Comparison of ENCODE assay signal across 8 mouse cellular contexts in the genomic region with DNA sequence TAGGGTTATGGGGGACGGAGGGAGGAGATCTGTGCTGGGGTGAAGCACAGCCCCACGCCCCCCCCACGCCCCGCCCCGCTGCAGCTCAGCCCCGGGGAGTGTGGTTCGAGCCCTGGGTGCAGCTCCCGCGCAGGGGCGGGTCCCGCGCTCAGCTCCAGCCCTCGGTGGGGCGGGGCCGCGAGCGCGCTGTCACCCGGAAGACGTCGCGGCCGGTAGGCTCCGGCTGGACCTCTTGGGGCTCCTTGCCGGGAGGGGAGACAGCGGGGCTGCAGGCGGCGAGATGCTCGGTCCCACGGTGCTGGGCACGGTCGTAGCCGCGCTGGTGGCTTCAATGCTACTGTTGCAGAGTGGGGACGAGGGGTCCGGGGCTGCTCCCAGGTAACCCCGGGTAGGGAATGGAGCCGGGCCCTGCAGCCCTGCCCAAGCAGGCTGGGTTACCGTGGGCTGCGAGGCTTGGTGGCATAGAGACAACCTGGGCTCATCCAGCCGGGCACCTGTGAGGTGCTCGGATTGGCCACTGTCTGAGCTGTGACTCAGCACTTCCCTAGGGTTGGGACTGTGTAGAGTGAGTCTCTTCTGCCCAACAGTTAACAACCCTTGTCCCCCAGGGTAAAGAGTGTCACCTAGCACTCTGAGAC. TPM values are rescaled to one million over a fixed set of nuclear protein-coding genes. Genes with fewer than 3 reads are reported as not detected.
DNase-seq lines count a peak whose midpoint lies in the region; ATAC-seq lines count a peak whose summit lies in the region.

Gene Htatip2, plus strand, starts transcription at position 182 of the 638 bp plus-strand sequence.

- 1% methylated on average over 41 of the region's 42 CpGs for WGBS in heart, embryonic 16.5 days
- under 1% methylated on average over 41 of the region's 42 CpGs for WGBS in lung, embryonic 15.5 days

- peak within 1 kb of the TSS; percentile 58 for H3K4me3 ChIP-seq in heart, embryonic 16.5 days (ENCODE audit: low read length)
- peak within 1 kb of the TSS; percentile 59 for H3K4me3 ChIP-seq in lung, embryonic 15.5 days

- no peaks in the 10 kb centered on the region for H3K36me3 ChIP-seq in heart, embryonic 16.5 days (ENCODE audit: control insufficient read depth, insufficient read depth)
- no peaks in the 10 kb centered on the region for H3K36me3 ChIP-seq in lung, embryonic 15.5 days

- peaks cover 6% of the 10 kb centered on the region; the same call in 1 of the 2 replicates for H3K27me3 ChIP-seq in heart, embryonic 16.5 days (ENCODE audit: control insufficient read depth, insufficient read depth, low read length)
- H3K27me3 ChIP-seq in lung, embryonic 15.5 days = no peaks in the 10 kb centered on the region

- peak within 1 kb of the TSS; percentile 69 for H3K4me2 ChIP-seq in heart, embryonic 16.5 days (ENCODE audit: low read depth, low read length)
- peak within 1 kb of the TSS; percentile 86 for H3K4me2 ChIP-seq in lung, embryonic 15.5 days

- peak; percentile 73 to 77 for DNase-seq in B cell, adult 2 months
- DNase-seq in adrenal gland, adult 18-20 months (ENCODE audit: low spot score in 2 of 2) = peak; percentile 67 to 68
- DNase-seq in kidney, postnatal 14 days = peak; percentile 51
- DNase-seq in ovary, postnatal 36 days (ENCODE audit: low spot score) = peak; percentile 49
- DNase-seq in urinary bladder, postnatal 14 days (ENCODE audit: low spot score) = peak; percentile 58

- H3K4me1 ChIP-seq in heart, embryonic 16.5 days (ENCODE audit: control insufficient read depth, insufficient read depth, low read length) = no peaks in the 10 kb centered on the region
- H3K4me1 ChIP-seq in lung, embryonic 15.5 days = 0 out of 2 replicates have a peak, but pooled peaks cover 6% of the 10 kb centered on the region

- H3K9ac ChIP-seq in heart, embryonic 16.5 days (ENCODE audit: low read length) = peak within 1 kb of the TSS; percentile 65
- peak within 1 kb of the TSS; percentile 50 for H3K9ac ChIP-seq in lung, embryonic 15.5 days

- no peak within 1 kb of the TSS for H3K27ac ChIP-seq in heart, embryonic 16.5 days (ENCODE audit: low read length)
- no peak within 1 kb of the TSS for H3K27ac ChIP-seq in lung, embryonic 15.5 days

- ATAC-seq in erythroid progenitor cell, adult 5-6 weeks (replicated peaks; ENCODE audit: low FRiP score, poor library complexity, severe bottlenecking) = peak; percentile 76
- ATAC-seq in heart, embryonic 16.5 days (replicated peaks; ENCODE audit: extremely low read depth, insufficient read depth, low FRiP score) = peak; percentile 86
- ATAC-seq in lung, embryonic 15.5 days (ENCODE audit: borderline replicate concordance, extremely low read depth, low FRiP score, low TSS enrichment) = peak; percentile 90

- no peaks in the 10 kb centered on the region for H3K9me3 ChIP-seq in heart, embryonic 16.5 days (replicated peaks; ENCODE audit: control insufficient read depth, low read length)
- H3K9me3 ChIP-seq in lung, embryonic 15.5 days = no peaks in the 10 kb centered on the region

RNA-seq across cellular contexts. Expression of gene Htatip2, which starts in this region (rescaled TPM):
- 10 to 100 TPM; 32.6 to 34.4 TPM for total RNA-seq in adrenal gland, adult 18-20 months (2021)
- total RNA-seq in erythroid progenitor cell, adult 5-6 weeks (2015; ENCODE audit: low replicate concordance) = 31.4 and 49.5 TPM in 2 replicates
- total RNA-seq in erythroid progenitor cell, adult 5-6 weeks (2017; ENCODE audit: low replicate concordance) = 37.7 and 51.5 TPM in 2 replicates
- polyA plus RNA-seq in heart, embryonic 16.5 days (2015; fragmentation: Nextera tagmentation; extraction: Ambion mirVana) = 12.8 and 14.2 TPM in 2 replicates
- 16.0 and 18.6 TPM in 2 replicates for polyA plus RNA-seq in lung, embryonic 15.5 days (2015; fragmentation: Nextera tagmentation; extraction: Ambion mirVana)
